Mouse (Mus musculus) thymus, adult 2 months (tissue): ENCODE results near the gene Creb3l2.

ENCODE experiments used
- CTCF ChIP-seq: fragments of 200-500 bp; IDR thresholded peaks from 2 replicates; pipeline ENCODE4 v1.5.1; 2012; ENCODE audit warnings: mild to moderate bottlenecking, control low read depth, low read length, moderate library complexity, borderline replicate concordance; ENCODE audit not compliant: control insufficient read depth, poor library complexity, insufficient read depth; ENCODE audit errors: extremely low read depth
- POLR2A ChIP-seq: fragments of 200-500 bp; IDR thresholded peaks from 2 replicates; pipeline ENCODE4 v1.6.1; 2012; ENCODE audit warnings: mild to moderate bottlenecking, low read length, control low read depth, moderate library complexity; ENCODE audit not compliant: control insufficient read depth, poor library complexity, insufficient read depth; ENCODE audit errors: extremely low read depth

DNA sequence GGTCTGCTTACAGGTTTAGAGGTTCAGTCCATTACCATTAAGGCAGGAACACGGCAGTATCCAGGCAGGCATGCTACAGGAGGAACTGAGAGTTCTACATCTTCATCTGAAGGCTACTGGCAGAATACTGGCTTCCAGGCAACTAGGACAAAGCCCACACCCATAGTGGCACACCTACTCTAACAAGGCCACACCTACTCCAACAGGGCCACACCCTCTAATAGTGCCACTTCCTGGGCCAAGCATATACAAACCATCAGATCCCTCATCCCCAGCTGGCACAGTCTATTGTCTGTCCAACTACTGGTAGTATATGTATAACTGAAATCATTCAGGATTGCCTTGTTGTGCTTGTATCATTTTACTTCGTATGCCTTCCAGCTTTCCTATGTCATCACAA, 36.5 kb upstream of the Creb3l2 start:
- TF ChIP-seq POLR2A (no peak), CTCF (no peak)
